Mouse (Mus musculus) kidney, adult 2 months (tissue): ENCODE results near the gene Hsf5.

ENCODE experiments used
- CTCF ChIP-seq: fragments of 200-500 bp; conservative IDR thresholded peaks from 2 replicates; pipeline ENCODE4 v1.5.1; 2011; ENCODE audit warnings: low read depth, mild to moderate bottlenecking, control low read depth, low read length, moderate library complexity, mixed read lengths; ENCODE audit not compliant: insufficient read depth, insufficient read length
- POLR2A ChIP-seq: fragments of 200-500 bp; IDR thresholded peaks from one replicate; pipeline ENCODE4 v1.6.1; 2011; ENCODE audit warnings: low read depth, low read length, control low read depth

DNA sequence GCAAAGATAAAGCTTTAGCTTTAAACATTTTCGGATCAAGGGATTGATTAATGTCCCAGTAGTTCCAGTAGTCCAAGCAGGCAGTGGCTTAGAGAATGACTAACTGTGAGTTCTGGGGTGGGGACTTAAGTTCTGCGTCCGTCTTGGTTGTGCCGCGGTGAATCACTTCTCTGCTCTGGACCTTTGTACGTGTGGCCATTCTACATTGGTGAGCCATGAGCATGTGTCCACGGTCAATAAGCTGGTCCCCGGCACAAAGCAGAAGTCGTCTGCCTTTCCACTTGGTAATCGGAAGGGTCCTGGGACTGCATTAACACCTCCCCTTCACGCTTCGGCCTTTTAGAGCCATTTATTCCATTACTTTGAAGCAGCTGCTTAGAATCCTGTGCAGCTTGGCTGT lies 65.1 kb downstream of the Hsf5 start:
- TF ChIP-seq POLR2A = no peak
- no peak for TF ChIP-seq CTCF
